Mouse (Mus musculus) G1E-ER4 (cell line): ENCODE results near the gene Pofut2. TPM values are rescaled to one million over a fixed set of nuclear protein-coding genes. Genes with fewer than 3 reads are reported as not detected.

ENCODE experiments used
- GATA1 ChIP-seq: IDR thresholded peaks from one replicate; pipeline ENCODE4 v1.8.0; 2012; ENCODE audit warnings: low read length, inconsistent platforms
- polyA plus RNA-seq: library from polyadenylated mRNA; stranded (reverse); fragments of >175 nt; gene quantifications from 2 replicates; pipeline ENCODE4 v1.2.3, GENCODE M21; 2012

Gene Pofut2
- polyA plus RNA-seq, 1 experiment = 54.4 TPM

DNA sequence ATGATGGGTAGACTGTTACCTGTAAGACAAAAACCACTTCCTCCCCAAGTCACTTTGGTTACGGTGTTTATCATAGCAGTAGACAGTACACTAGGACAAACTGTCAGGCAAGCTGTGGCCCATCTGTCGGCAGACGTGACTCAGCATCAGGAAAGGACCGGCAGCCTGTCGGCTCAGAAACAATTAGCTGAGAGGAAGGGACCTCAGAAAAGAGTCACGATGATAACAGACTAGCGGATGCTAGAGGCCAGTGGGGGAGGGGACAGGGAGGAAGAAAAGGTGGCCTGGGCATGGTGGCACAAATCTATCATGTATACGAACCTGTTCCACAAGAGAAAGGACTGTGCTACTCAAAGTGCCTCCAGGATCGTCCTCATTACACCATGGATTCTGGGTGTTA is 33.6 kb upstream of the Pofut2 start:
- peak; percentile 18 for TF ChIP-seq GATA1

DNA sequence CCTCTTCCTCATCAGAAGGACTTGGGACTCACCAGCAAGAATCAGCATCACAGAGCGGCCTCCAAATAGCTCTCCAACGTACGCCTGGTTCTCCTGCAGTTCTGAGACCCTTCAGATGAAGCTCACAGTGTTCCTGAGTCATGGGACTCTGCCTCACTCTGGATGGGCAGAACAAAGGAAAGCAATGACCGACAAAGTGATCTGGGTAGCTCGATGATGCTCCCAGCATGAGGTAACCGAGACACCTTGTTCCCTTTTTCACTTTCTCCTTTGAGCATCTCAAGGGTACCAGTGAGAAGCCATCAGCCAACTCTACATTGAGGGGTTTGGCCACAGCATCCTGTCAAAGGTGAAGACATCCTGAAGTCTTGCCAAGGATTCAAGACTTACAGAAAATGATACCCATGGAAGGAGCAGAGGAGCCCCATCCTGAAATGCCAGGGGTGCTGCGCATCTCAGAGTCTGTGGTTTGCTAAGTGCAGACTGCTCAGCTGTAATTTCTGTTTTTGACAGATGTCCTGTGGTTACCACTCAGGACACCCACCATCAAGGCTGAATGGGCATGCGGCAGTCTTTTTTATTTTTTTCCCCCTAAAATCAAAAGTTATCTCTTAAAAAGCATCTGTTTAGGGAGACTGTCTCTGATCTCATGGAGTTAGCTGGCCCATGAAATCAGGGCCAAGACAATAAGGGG is 32.9 kb upstream of the Pofut2 start:
- no peak for TF ChIP-seq GATA1

DNA sequence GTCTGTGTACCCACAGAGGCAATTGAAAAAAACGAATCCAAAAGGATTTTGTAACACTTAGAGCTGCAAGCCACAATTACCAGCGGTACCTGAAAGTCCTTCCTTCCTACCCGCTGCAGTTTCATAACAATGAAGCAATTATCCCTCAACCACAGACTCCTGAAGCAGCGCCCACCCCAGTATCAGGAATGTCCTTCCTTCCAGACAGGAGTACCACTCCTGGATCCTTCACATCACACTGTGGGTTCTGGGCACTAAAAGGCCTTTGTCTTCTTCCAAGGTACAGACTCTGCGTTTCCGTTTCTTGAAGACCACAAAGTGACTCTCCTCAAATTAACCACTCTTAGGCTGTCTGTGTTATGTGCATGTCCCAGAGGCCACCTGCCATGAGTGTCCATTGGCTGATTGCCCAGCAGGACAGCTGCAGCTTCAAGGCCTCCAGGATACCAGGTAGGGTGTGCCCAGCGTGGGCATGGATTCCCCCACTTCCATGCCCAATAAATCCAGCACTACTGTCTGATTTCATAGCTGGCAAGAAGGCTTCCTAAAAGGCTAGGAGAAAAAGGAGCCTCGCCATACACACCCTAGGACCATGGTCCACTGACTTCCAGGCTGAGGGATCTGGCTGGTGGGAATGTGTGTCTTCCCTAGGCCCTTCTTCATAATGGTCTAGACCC is 32.2 kb upstream of the Pofut2 start:
- no peak for TF ChIP-seq GATA1

DNA sequence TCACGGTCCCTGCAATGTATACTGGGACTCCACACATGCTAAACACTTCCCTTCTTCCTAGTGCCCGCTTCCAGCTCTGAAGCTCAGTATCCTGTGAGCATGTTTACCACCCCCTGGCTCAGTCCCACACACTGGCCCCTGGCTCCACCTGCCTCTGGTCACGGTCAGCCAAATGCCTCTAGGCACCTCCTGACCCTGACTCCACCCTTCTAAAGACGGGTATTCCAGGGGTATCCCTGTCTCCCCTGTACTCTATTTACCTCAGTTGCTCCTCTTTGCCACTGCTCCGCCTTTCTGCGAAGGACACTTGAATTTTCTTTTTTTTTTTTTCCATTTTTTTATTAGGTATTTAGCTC is 31.7 kb upstream of the Pofut2 start:
- no peak for TF ChIP-seq GATA1

DNA sequence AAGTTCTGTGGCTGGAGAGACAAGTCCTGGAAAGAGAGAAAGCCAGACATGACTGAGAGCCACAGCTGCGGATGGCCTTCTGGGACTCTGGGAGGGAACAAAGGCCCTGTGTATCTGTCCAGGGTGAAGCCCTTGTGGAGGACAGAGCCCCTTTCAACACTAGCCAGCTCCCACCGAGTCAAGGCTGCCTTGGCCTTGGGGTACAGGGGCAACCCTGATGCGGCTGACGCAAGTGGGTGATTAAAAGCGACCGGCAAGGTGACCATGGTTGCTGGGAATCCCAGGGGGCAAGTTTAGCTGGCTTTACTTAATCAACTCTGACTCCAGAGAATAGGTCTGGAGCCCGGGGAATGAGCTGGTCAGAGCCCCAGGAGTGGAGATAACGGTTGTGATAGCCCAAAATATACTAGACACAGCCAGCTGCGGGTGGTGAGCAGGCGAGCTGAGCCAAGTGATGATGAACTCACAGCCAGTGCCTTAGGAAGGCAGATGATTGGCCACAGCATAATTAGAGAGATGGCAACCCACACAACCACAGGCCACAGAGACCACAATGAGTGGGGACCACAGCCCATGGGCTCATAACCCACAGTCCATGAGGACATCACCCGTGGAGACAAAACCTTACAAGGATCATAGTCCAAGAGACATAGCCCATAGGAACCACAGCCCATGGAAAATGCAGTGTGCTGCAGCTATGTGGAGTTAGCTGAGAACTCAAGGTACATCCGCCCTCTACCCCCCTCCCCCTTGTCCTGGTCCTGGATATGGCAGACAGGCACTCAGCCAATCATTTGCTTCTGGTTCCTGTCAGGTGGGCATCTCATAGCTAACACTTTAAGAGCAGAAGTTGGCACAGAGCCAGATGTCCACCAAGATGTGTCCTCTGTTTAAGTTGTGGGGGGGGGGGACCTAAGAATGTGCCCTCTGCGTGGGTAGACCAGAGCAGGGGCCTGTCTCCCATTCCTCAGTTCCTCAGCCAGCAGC is 29.1 kb upstream of the Pofut2 start:
- TF ChIP-seq GATA1 = no peak

DNA sequence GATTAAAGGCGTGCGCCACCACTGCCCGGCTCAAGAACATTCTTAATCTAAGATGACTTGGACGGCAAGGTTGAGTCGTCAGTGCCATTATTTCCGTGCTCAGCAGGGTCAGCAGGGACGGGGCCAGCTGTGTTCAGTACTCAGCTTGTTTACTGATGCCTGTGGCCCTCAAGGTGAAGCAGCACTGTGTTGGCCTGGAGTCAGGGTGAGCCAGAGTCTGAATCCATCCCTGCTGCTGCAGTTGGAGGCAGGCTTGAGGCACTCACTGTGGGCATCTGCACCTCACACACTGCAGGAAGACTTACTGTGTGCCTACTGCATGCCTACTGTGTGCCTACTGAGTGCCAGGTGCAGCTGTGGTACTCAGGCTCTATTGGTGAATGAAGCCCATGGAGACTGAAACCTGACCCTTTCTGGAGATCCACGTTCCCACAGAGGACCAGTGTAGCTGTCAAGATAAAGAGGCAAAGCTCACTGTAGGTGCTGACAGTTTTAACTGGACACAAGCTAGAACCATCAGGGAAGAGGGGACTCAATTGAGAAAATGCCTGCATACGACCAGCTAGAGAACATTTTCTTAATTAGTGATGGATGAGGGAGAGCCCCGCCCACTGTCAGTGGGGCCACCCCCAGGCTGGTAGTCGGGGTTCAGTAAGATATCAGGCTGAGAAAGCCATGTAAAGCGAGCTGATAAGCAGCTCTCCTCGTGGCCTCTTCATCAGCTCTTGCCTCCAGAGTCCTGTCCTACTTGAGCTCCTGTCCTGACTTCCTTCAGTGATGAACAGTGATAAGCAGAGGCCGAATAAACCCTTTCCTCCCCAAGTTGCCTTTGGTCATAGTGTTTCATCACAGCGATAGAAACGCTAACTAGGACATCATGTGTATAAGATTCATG is 26.9 kb upstream of the Pofut2 start:
- peak; percentile 78 for TF ChIP-seq GATA1

DNA sequence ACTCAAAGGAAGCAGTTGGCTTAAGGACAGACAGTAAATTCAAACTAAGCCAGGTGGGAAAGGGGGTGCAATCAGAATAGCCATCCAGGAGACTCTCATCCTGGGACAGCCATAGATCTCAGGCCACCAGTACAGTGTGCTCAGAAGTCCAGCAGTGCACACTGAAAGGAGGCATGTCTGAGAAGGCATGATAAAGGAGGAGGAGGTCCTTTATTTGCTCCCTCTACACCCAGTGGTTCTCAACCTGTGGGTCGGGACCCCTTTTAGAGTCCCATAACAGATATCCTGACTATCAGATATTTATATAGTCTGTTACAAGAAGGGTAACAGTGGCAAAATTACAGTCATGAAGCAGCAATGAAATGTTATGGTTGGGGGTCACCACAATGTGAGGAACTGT is 25.8 kb upstream of the Pofut2 start:
- no peak for TF ChIP-seq GATA1

DNA sequence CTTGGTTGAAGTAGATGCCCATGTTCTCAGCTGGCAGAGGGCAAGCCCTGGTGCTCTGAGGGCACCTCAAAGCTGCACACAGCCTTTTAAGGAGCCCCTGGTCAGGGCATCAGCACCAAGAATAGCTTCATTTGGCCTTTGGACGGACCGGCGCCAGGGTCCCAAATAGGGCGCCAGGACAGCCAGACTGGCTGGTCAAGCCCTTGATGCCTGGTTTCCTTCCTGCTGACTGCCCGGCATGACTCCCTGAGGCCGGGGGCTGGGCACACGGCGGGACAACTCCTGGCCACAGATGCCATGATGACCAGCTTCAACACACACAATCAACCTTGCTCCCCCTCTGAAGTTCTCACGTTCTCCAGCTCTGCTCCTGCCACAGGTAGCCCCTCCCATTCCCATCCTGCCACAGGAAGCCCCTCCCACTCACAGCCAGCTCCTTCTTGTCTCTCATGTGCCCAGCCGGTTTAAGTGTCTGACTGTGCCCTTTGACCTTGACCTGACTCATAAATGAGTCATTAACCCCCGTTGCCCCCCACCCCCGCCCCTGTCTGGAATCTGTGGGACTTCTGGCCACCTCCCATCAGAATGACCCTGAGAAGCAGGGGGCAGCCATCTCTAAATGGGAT is 23.9 kb upstream of the Pofut2 start:
- no peak for TF ChIP-seq GATA1

DNA sequence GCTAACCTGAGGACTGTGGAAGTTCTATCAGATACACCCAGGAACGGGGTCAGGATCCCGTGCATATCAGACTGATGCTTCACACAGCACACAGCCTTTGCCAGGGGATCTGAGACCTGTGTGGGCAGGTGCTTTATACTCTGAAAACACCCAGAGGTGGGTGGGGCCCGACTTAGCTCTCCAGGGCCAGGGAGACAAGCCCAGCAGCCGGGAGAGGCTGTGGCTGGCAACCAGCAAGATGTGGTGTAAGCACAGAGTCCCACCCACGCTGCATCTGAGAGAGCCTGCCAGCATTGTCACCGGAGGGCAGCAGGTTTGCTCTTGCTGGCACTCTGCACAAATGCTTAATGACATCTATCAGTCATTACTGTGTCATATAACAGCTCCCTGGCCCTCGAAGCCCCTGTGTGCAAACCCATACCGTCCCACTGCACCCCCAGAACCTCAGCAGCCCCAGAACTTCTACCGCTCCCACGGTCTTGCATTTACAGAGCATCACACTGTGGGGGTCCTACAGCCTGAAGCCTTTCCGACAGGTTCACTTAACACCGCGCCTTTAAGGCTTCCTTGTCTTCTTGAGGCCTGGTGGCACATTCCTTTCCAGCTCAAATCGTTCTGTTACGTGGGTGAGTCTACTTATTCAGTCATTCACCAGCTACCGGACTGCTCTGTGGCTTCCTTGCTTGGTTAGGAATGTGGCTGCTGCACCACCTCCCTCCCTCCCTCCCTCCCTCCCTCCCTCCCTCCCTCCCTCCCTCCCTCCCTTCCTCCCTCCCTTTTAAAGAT is 21.0 kb upstream of the Pofut2 start:
- TF ChIP-seq GATA1 = no peak

DNA sequence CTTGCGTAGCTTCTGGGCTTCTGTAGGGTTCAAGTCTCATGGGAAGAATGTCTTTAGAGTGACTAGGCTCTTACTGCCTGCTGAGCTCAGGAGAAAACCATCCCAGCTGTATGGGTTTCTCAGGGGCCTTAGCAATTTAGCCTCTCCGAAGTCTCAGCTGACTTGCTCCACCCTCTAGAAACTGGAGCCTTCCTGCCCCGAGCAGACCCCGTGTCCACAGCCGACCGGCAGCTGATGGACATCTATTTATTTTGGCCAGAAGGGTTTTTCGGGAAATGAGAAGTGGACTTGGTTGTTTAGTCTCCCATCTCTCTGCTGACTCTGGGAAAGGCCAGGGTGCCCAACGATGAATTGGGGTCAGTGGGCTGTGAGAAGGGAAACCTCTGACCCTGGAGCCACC is 18.3 kb upstream of the Pofut2 start:
- no peak for TF ChIP-seq GATA1

DNA sequence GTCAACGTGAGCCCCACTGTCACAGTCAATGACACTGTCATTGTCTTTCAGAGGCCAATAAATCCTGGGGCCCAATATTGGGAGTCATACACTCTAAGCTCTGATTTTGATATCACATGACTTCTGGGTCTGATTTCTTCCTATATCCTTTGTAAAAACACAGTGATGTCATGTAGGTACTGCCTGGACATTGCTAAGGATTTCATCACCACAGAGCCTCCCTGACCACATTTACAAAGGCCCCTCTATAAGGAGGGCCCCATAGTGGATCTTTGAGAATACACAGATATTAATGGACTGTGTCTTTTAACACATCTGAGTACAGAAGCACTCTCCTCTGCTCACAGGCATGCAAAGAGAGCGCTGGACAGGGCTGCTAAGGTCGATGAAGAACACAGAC is 16.6 kb upstream of the Pofut2 start:
- TF ChIP-seq GATA1 = no peak

DNA sequence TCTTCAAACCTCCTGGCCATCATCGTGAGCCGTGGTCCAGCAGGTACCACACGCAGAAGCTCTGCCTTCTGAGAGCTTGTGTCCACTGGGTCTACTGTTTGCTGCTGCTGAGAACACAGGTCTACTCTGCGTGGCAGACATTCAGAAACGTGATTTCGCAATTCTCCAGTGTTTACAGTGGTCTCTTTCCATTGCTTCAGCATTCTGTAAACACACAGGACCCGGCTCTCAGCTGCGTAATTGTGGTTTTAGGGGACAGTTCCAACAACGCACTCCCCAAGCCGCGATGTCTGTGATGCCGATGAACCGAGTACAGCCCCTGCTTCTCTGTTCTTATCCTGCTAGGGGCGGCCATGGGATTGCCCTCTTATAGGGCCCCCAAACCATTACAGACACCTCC is 16.1 kb upstream of the Pofut2 start:
- TF ChIP-seq GATA1 = no peak

DNA sequence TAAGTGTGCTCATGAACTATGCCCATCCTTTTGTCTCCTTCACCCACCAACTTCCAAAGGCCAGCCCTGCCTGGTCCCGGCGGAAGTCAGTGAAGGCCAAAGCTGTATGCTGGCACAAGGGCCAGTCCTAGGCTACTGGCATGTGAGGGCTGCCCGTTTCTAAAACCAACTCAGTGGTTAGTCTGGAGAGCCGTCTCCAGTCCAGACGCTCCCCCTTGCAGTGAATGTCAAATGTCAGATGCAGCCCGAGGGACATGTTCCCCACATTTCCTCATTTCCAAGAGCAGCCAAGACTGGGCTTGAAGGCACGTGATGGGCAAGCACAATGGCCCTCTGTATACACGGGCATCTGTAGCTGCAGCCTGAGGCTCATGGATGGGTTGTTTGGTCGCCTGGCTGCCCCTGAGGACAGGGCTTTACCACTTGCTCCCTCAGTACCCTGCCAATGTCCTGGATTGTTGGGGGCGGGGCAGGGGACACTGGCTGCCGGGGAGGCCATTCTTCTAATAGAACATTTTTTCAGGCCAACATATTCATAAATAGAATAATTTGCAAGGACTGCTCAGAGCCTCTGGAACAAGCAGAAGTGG is 15.4 kb upstream of the Pofut2 start:
- no peak for TF ChIP-seq GATA1

DNA sequence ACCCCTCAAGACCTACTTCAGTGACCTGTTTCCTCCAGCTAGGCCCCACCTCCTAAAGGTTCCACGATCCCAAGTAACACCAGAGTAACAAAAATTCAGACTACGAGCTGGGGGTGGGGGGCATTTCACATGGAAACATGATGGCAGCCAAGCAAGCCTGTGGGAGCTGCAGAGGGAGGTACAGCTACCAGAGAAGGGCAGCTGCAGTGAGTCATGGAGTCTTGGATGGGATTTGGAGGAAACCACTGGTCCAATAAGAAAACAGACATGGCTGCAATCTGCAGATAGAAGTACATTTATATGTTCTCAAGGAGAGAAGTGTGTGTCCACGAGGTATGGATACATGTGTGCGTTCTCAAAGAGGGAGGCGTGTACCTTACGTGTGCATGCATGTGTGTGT is 14.2 kb upstream of the Pofut2 start:
- no peak for TF ChIP-seq GATA1

DNA sequence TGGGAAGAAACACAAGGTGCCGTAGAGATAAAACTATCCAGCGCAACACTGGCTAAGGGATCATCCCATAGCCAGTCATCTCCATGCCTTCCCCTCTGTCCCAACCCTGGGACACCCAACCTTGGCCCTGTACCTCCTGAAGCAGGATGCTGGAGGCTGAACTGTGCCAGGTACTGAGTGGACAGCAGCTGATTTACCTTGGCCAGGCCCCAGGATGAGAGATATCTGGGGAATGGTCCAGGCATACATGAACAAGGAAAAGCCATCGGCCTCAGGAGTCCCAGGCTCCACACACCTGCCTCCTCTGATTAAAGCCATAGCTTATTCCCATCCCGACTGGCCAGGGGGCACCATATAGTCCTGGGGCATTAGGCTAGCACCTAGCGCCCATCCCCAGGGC is 12.0 kb upstream of the Pofut2 start:
- TF ChIP-seq GATA1 = no peak
